Mouse (Mus musculus): Measurements from ENCODE around the gene Gna13.
A peak's percentile ranks its signal among the peaks of the same experiment; 100 is the strongest.

Gene Gna13

DNA sequence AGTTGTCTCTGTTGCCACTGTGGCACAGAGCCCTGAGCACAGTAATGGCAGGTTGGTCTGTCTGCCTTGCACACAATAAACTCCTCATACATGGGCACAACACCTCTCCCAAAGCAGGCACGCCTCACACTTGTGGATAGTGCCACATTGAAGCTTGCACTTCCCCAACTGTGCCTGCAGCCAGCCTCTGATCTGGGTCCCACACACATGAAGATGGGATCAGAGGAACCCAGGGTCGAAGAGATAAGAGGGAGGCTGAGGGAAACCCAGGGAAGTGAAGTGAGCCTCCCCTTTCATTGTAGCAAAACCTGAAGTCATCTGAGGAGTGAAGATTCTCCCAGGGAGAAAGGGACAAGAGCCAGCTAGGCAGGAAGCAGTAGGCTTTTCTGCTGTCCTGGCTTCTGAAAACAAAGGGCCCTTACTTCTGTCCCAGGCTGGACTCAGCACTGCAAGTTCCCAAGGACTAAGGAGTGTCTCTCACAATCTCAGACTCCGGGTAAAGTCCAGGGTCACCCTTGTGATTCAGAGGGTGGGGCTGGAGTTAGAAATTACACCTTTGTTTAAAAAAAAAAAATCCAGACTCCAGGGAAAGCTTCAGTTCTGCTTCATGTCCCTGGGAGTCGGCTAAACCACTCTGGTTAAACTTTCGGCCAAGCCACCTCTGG lies 12.8 kb upstream of the Gna13 start:
- no peak for DNase-seq (ENCODE audit: low spot score in 2 of 2)

DNA sequence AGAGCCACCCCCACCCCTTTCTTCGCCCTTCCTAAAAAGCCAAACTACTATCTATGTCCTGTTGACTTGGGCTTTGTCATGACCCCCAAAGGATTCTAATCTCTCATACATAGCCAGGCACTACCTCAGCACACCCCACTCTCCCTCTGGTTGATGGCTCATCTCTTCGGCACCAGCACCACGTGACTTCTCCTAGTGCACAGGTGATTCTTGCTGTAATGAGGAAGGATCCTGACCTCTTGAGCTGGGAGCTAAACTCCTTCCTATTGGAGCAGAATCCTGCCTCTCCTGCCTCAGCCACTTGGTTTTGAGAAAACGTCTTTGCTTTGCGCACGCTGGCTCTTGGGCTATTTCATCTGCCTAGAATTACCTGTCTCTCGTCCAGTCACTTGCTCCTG lies 12.3 kb upstream of the Gna13 start:
- DNase-seq (ENCODE audit: low spot score in 2 of 2): no peak

- DNase-seq (ENCODE audit: low spot score in 2 of 2): no peak
Measured at GRCm38 (mm10) chr11:109351489-109351888, 11.1 kb upstream of the Gna13 start.

DNA sequence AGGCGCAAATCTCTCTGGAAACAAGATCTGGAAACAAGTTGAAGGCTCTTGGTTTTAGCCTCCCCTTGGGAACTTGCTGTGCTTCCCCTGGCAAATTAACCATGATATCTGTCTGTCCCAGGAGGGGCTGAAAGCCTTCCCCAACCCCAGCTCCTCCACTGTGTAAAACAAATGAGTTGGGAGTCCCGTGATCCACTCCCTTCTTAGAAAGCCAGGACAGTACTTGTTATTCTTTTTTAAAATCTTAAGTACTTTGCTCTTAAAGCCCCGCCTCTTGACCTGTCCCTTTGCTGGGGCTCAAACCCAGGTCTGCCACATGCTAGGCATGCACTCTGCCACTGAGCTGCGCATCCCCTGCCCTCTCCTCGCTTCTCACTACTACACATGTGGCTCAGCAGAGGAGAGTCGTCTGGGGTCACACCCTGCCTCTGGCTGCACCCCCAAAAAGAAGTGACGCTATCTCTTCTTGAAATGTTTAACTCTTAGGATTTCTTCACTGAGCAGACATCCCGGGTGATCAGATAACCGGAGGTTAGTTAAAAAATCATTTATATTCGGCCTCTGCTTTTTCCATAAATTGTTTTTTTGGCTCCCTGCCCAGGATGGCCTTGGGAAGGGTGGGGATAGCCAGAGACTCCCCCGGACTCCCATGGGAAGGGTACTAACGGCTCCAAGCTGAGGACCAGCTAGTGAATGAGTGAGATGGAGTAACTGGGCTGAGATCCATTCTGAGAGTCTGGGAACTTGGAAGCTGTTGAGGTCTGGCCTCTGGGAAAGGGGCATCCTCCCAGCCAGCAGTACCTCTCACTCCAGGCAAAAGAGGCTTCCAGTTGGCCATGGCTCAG lies 9.0 kb upstream of the Gna13 start:
- DNase-seq (ENCODE audit: low spot score in 2 of 2): no peak

DNA sequence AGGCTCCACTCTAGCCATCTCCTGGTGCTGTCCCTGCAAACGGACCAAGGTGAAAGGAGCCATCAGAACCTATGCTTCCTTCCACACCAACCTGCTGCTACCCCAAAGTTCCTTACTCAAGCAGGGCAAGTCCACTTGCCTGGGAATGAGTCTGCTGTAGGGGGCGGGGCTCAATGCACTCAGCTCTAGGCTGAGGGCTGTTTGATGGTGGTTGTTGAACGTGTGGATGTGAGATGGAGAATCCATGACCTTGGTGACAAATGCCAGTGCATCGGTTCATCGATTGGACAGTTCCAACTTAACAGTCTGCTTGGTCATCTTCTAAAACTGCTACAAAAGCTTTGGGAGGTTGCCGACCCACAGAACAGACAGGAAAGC lies 8.4 kb upstream of the Gna13 start:
- no peak for DNase-seq (ENCODE audit: low spot score in 2 of 2)

- no peak for DNase-seq (ENCODE audit: low spot score in 2 of 2)
Measured at GRCm38 (mm10) chr11:109355771-109356388, 6.8 kb upstream of the Gna13 start.

GRCm38 (mm10) chr11:109357171-109357570 lies 5.5 kb upstream of the Gna13 start:
- DNase-seq (ENCODE audit: low spot score in 2 of 2): no peak

GRCm38 (mm10) chr11:109358549-109358948 lies 4.1 kb upstream of the Gna13 start:
- no peak for DNase-seq (ENCODE audit: low spot score in 2 of 2)

GRCm38 (mm10) chr11:109359043-109359752 lies 3.4 kb upstream of the Gna13 start:
- DNase-seq (ENCODE audit: low spot score in 2 of 2): no peak

- no peak for DNase-seq (ENCODE audit: low spot score in 2 of 2)
Measured at GRCm38 (mm10) chr11:109360102-109360501, 2.5 kb upstream of the Gna13 start.

DNA sequence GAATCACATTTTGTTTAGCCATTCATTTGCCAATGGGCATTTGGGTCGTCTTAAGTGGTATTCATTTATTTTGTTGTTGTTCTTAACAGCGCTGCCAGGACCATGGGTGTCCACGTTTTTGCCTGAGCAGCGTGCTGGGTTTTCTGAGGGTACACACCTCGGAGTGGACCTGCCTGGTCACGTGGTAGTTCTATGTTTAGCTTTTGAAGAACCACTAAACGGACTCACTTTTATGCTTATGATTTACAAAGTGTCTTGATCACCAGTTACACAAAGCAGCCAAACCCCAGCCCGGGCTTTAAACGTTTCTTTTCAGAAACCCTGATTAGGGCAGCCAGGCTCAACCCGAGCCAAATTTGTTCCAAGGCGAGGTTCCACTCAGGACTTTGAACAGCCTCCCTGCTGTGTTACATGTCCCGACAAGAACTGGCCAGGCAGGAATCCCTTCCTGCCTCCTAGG lies 2.0 kb upstream of the Gna13 start:
- DNase-seq (ENCODE audit: low spot score in 2 of 2): peak in 1 of 2 experiments; percentile 43

- no peak for DNase-seq (ENCODE audit: low spot score in 2 of 2)
Measured at GRCm38 (mm10) chr11:109361241-109361630, 1.4 kb upstream of the Gna13 start.

GRCm38 (mm10) chr11:109361631-109362462 lies 784 bp upstream of the Gna13 start:
- no peak for DNase-seq (ENCODE audit: low spot score in 2 of 2)

- no peak for DNase-seq (ENCODE audit: low spot score in 2 of 2)
Measured at GRCm38 (mm10) chr11:109363191-109364133, 831 bp downstream of the Gna13 start.

DNA sequence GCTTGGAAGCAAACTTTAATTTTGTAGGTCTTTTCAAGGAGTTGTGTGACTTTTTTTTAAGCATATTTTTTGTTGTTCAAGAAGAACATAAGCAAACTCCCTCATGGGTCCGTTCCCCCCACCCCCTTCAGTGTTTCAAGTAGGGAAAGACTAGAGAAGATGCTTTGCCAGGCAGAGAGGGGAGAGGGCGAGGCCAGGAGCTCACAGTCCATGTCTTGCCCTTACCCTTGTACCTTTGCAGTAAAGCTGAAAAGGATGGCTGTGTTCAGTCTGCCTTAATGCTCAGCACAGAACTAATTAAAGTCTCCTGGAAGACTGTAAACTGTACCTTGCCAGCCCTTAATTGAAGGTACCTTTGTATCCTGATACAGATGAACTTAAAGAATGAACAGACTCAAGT lies 1.7 kb downstream of the Gna13 start:
- no peak for DNase-seq (ENCODE audit: low spot score in 2 of 2)

GRCm38 (mm10) chr11:109364881-109365280 lies 2.2 kb downstream of the Gna13 start:
- no peak for DNase-seq (ENCODE audit: low spot score in 2 of 2)

GRCm38 (mm10) chr11:109365818-109366217 lies 3.2 kb downstream of the Gna13 start:
- no peak for DNase-seq (ENCODE audit: low spot score in 2 of 2)

GRCm38 (mm10) chr11:109366802-109367579 lies 4.4 kb downstream of the Gna13 start:
- no peak for DNase-seq (ENCODE audit: low spot score in 2 of 2)

DNA sequence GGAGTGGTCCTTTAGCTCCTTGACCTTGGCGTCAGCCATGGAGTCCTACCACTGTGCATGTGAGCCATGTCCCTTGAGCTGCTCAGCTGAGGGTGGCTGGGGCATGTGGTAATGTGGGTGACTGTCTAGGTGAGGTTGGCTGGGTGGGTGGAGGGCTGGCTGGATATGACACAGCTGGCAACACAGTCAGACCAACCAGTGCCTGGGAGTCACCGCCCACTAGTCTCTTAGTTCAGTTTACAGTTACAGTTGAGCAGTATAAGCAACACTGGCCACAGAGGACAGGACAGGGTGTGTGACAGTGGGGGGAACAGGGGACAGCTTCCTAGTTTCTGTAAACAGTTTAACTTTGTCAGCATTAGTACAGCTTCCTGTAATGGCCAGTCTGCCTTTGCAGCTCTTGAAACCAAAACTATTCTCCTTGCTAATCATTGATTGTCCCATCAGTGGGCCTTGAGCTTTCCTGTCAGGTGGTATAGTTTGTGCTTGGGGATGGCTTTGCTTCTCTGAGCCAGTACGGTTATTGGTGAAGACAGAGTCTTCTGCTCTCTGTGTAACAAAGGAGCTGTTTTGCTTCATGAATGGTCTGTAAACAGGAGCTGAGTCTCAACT lies 6.5 kb downstream of the Gna13 start:
- no peak for DNase-seq (ENCODE audit: low spot score in 2 of 2)

Measured in left cerebral cortex, adult 9 months (tissue).